Mouse (Mus musculus): ENCODE data around the gene Ociad1. TPM values are rescaled to one million over a fixed set of nuclear protein-coding genes. Genes with fewer than 3 reads are reported as not detected.

Gene Ociad1
- 100 to 1,000 TPM; 179 to 191 TPM for total RNA-seq (2021)
- long read RNA-seq, experiment 1, transcript Ociad1-201 (9 exons, 1,523 nt), result major isoform, 42 of 53 reads
- long read RNA-seq, experiment 1, partial matches to known transcripts, result 2 of 53 reads
- long read RNA-seq, experiment 1, other reads (novel, unspliced or antisense), result 4 of 53 reads
- long read RNA-seq, experiment 2, transcript Ociad1-201 (9 exons, 1,523 nt), result major isoform, 30 of 45 reads
- long read RNA-seq, experiment 2, partial matches to known transcripts, result 1 of 45 reads
- long read RNA-seq, experiment 2, other reads (novel, unspliced or antisense), result 11 of 45 reads

- DNase-seq (ENCODE audit: low spot score in 2 of 2), result peak; percentile 85 to 94
Observed at GRCm38 (mm10) chr5:73292502-73293457, at the start of gene Ociad1. Gene Ociad1 (plus strand): TSS chr5:73292784.

GRCm38 (mm10) chr5:73244403-73244802, 48.2 kb upstream of the Ociad1 start:
- DNase-seq (ENCODE audit: low spot score in 2 of 2), result no peak

GRCm38 (mm10) chr5:73246414-73246813, 46.2 kb upstream of the Ociad1 start:
- DNase-seq (ENCODE audit: low spot score in 2 of 2), result no peak

- DNase-seq (ENCODE audit: low spot score in 2 of 2), result no peak
Observed at GRCm38 (mm10) chr5:73248211-73248610, 44.4 kb upstream of the Ociad1 start.

DNA sequence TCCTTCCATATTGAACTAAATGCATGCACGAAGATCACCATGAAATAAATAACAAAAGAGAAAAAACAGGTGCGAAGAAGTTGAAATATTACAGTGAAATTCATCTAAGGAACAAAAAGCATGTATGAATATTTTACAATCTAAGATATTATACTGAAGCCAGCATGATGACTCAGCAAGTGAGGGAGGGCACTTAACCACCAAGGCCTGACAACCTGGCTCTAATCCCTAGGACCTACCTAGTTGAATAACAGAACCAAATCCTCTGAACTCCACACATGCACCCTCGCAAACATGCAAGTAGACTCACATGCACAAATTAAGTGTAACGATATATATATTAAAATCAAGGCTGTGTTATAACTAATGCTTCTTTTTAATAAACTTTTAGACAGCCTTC, 43.2 kb upstream of the Ociad1 start:
- DNase-seq (ENCODE audit: low spot score in 2 of 2), result no peak

- DNase-seq (ENCODE audit: low spot score in 2 of 2), result no peak
Observed at GRCm38 (mm10) chr5:73252739-73253138, 39.8 kb upstream of the Ociad1 start.

DNA sequence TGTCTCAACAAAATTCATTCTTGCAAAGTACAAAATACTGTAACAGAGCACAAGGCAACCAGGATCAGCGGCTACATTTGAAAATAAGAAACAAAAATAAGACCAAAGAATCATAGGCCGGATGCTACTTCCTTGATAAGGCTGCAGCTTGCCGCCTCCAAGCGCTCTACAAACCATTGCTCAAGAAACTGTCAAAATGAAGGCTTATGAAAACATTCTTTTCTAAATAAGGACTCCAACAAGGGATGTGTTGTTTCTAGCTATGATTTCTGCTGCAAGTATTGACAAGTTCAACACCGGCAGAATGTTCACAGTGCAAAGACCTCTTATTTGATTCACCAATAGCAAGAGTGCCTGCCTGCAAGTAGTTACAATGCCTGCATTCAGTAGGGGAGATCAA, 37.9 kb upstream of the Ociad1 start:
- DNase-seq (ENCODE audit: low spot score in 2 of 2), result no peak

DNA sequence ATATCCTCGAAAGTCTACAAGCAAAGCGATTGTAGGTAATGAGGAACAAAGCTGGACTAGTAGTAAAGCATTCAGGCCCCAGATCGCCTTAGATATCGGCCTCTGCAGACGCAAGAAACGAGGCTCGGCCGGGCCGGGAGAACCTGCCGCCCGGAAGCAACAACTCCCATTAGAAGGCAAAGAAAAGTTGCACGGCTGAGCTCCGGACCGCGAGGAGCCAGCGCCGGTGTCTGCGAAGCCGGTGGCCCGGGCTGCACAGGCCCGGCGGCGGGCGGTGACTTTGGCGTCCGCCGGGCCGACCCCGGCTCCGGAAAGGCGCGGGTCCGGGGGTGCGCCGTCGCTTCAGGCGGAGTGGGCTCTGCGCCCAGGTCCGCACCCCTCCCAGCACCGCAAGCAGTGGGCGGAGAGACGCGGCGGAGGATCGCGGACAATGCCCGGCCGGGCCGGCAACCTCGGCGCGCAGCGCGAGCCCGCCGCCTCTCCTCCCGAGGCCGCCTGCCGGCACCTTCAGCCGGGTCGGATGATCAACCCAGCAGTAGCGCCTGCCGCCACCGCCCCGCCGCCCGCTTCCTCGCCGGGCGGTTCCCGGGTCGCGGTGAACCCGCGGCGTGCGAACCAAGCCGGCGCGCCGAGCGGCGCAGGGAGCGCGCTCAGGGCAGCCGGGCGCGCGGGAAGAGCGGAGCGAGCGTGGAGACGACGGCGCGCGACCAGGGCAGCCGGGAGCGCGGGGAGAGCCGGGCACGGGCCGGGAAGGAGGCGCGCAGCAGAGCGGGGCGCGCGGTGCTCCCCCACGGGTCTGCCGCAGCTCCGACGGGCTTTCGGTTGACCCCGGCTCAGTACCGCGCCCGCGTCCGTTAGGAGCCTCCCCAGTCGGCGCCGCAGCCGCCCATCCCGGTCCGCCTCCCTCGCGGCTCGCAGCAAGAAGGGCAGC, 37.0 kb upstream of the Ociad1 start:
- DNase-seq (ENCODE audit: low spot score in 2 of 2), result peak; percentile 40 to 71

DNA sequence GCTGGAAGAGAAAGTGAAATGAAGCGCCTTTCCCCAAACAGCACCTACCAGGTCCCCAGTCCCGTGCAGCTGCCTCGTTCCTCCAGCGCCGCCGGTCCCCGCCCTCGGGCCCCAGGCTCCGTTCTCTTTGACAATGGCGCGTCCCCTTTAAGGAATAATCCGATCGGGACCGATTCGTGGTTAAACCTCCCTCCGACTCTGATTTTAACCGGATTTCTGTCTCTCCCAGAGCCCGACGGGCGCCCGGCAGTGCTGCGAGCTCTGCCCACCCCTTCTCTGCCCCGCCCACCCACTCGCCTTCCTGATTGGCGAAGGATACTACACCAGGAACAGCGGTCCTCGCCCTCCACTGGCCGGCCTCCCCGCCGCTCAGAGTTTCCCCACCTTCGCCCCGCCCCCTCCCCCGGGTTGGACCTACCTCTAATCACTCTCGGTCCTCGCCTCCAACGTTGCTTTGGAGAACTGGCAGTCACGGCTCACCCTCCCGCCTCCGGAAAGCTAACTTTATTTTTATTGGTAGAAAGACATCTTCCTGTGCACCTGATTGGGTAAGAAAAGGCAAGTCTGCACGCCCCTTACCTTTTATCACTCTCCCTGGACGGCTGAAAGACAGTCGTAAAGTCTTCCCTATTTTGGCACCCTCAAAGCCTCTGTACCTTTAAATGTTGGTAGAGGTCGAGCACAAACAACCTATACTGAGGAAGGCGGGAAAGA, 36.1 kb upstream of the Ociad1 start, which contains the start of gene Fryl:
Gene Fryl, minus strand, starts transcription at position 268 of the 714 bp plus-strand sequence.
- DNase-seq (ENCODE audit: low spot score in 2 of 2), result peak; percentile 93 to 98

- DNase-seq (ENCODE audit: low spot score in 2 of 2), result no peak
Observed at GRCm38 (mm10) chr5:73257096-73257495, 35.5 kb upstream of the Ociad1 start.

GRCm38 (mm10) chr5:73257723-73258122, 34.9 kb upstream of the Ociad1 start:
- no peak for DNase-seq (ENCODE audit: low spot score in 2 of 2)

GRCm38 (mm10) chr5:73264122-73264521, 28.5 kb upstream of the Ociad1 start:
- no peak for DNase-seq (ENCODE audit: low spot score in 2 of 2)

DNA sequence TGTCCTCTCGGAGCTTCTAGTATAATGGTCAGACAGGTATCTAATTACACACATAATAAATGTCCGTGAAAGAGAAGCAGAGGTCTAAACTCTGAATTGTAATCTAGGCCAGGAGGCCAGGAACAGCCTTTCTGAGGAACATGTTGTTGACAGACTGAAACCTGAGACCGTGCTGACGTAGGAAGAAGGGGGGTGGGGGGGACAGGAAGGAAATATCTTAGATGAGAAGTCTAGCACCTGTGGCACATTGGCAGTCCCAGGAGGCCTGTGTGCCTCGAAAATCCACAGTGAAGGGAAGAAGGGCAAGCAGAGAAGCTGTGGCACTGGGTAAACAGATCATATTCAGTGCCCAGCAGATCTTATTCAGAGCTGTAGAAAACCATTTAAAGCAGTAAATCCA, 27.1 kb upstream of the Ociad1 start:
- no peak for DNase-seq (ENCODE audit: low spot score in 2 of 2)

GRCm38 (mm10) chr5:73268636-73269213, 23.9 kb upstream of the Ociad1 start:
- DNase-seq (ENCODE audit: low spot score in 2 of 2), result no peak

GRCm38 (mm10) chr5:73270612-73271011, 22.0 kb upstream of the Ociad1 start:
- no peak for DNase-seq (ENCODE audit: low spot score in 2 of 2)

- DNase-seq (ENCODE audit: low spot score in 2 of 2), result no peak
Observed at GRCm38 (mm10) chr5:73273171-73273570, 19.4 kb upstream of the Ociad1 start.

DNA sequence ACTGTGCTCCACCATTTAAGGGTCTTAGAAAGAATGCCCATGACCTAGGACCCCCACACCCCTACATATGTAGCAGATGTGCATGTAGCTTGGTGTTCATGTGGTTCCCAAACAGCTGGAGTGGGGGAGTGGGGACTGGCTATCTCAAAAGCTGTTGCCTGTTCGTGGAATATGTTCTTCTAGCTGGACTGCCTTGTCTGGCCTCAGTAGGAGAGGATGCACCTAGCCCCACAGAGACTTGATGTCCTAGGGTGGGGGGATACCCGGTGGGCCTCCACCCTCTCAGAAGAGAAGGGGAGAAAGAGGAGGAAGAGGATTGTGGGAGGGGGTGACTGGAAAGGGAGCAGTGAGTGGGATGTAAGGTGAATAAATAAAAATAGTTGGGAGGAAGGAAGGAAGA, 17.6 kb upstream of the Ociad1 start:
- DNase-seq (ENCODE audit: low spot score in 2 of 2), result no peak

- DNase-seq (ENCODE audit: low spot score in 2 of 2), result no peak
Observed at GRCm38 (mm10) chr5:73279190-73279589, 13.4 kb upstream of the Ociad1 start.

- no peak for DNase-seq (ENCODE audit: low spot score in 2 of 2)
Observed at GRCm38 (mm10) chr5:73279732-73280566, 12.6 kb upstream of the Ociad1 start.
